Mouse (Mus musculus): ENCODE data around the gene Slc2a8. TPM values are rescaled to one million over a fixed set of nuclear protein-coding genes. Genes with fewer than 3 reads are reported as not detected.

The Slc2a8 gene
- polyA plus RNA-seq, 1 experiment from 2014 or later: 23.2 TPM

Other genes starting within 250 kb of the Slc2a8 start
- 2.6 and 3.4 TPM in 2 replicates for gene 6330409D20Rik, start 241.1 kb downstream of the Slc2a8 start, polyA plus RNA-seq (2015; fragmentation: Nextera tagmentation; extraction: Ambion mirVana)
- gene Tor2a, start 224.8 kb downstream of the Slc2a8 start, polyA plus RNA-seq (2015; fragmentation: Nextera tagmentation; extraction: Ambion mirVana): 50.8 and 56.9 TPM in 2 replicates
- gene Ttc16, start 206.4 kb downstream of the Slc2a8 start, polyA plus RNA-seq (2015; fragmentation: Nextera tagmentation; extraction: Ambion mirVana): 0.53 and 0.60 TPM in 2 replicates
- gene Ptrh1, start 206.3 kb downstream of the Slc2a8 start, polyA plus RNA-seq (2015; fragmentation: Nextera tagmentation; extraction: Ambion mirVana): 6.5 and 6.8 TPM in 2 replicates
- 0.75 and 1.1 TPM in 2 replicates for gene Cfap157, start 197.7 kb downstream of the Slc2a8 start, polyA plus RNA-seq (2015; fragmentation: Nextera tagmentation; extraction: Ambion mirVana)
- 357 and 362 TPM in 2 replicates for gene Stxbp1, start 134.8 kb downstream of the Slc2a8 start, polyA plus RNA-seq (2015; fragmentation: Nextera tagmentation; extraction: Ambion mirVana)
- 31.7 and 37.0 TPM in 2 replicates for gene Fam129b, start 106.0 kb downstream of the Slc2a8 start, polyA plus RNA-seq (2015; fragmentation: Nextera tagmentation; extraction: Ambion mirVana)
- 78.7 and 85.4 TPM in 2 replicates for gene Rpl12, start 20.5 kb downstream of the Slc2a8 start, polyA plus RNA-seq (2015; fragmentation: Nextera tagmentation; extraction: Ambion mirVana)
- 24.5 and 28.3 TPM in 2 replicates for gene Lrsam1, start 20.5 kb downstream of the Slc2a8 start, polyA plus RNA-seq (2015; fragmentation: Nextera tagmentation; extraction: Ambion mirVana)
- gene Garnl3, start 149.6 kb upstream of the Slc2a8 start, polyA plus RNA-seq (2015; fragmentation: Nextera tagmentation; extraction: Ambion mirVana): 65.9 and 68.7 TPM in 2 replicates
- 13.4 and 20.5 TPM in 2 replicates for gene Angptl2, start 234.0 kb upstream of the Slc2a8 start, polyA plus RNA-seq (2015; fragmentation: Nextera tagmentation; extraction: Ambion mirVana)